Mouse (Mus musculus): Measurements from ENCODE around the gene Itpr2. TPM values are rescaled to one million over a fixed set of nuclear protein-coding genes. Genes with fewer than 3 reads are reported as not detected.

The Itpr2 gene
- polyA plus RNA-seq, 1 experiment = 1.5 TPM

- peaks cover 89% of the 10 kb centered on the region for H3K36me3 ChIP-seq (replicated peaks; ENCODE audit: low read length)
- H3K4me1 ChIP-seq = peaks cover 30% of the 10 kb centered on the region
- peaks cover 11% of the 10 kb centered on the region; the same call in 1 of the 2 replicates for H3K9me3 ChIP-seq
- TF ChIP-seq FLI1 (IDR thresholded peaks at IDR 0.05; ENCODE audit: low read length) (no peak), GATA1 (IDR thresholded peaks at IDR 0.05; ENCODE audit: borderline replicate concordance, low read length) (no peak)
- H3K4me3 ChIP-seq (replicated peaks) = no peak overlapping the region
- no peaks in the 10 kb centered on the region for H3K27me3 ChIP-seq (replicated peaks)
Observed at GRCm38 (mm10) chr6:146390159-146390558, 111.9 kb downstream of the Itpr2 start.

GRCm38 (mm10) chr6:146388010-146388409 lies 114.0 kb downstream of the Itpr2 start:
- Histone ChIP-seq H3K4me1 (peaks cover 26% of the 10 kb centered on the region), H3K4me3 (replicated peaks) (no peak overlapping the region), H3K9me3 (peaks cover 6% of the 10 kb centered on the region; the same call in 1 of the 2 replicates), H3K27me3 (replicated peaks) (no peaks in the 10 kb centered on the region), H3K36me3 (replicated peaks; ENCODE audit: low read length) (peaks cover 83% of the 10 kb centered on the region)
- TF ChIP-seq GATA1 (IDR thresholded peaks at IDR 0.05; ENCODE audit: borderline replicate concordance, low read length) (no peak), FLI1 (IDR thresholded peaks at IDR 0.05; ENCODE audit: low read length) (no peak)

GRCm38 (mm10) chr6:146387039-146387713 lies 114.8 kb downstream of the Itpr2 start:
- H3K4me1 ChIP-seq = peaks cover 26% of the 10 kb centered on the region
- no peaks in the 10 kb centered on the region for H3K9me3 ChIP-seq
- no peak overlapping the region for H3K4me3 ChIP-seq (replicated peaks)
- H3K36me3 ChIP-seq (replicated peaks; ENCODE audit: low read length) = peaks cover 82% of the 10 kb centered on the region
- no peak for TF ChIP-seq FLI1 (IDR thresholded peaks at IDR 0.05; ENCODE audit: low read length)
- TF ChIP-seq GATA1 (IDR thresholded peaks at IDR 0.05; ENCODE audit: borderline replicate concordance, low read length) = no peak
- no peaks in the 10 kb centered on the region for H3K27me3 ChIP-seq (replicated peaks)

- Histone ChIP-seq H3K9me3 (peaks cover 7% of the 10 kb centered on the region; the same call in 1 of the 2 replicates), H3K4me1 (no peaks in the 10 kb centered on the region), H3K36me3 (replicated peaks; ENCODE audit: low read length) (peaks cover 76% of the 10 kb centered on the region), H3K27me3 (replicated peaks) (no peaks in the 10 kb centered on the region), H3K4me3 (replicated peaks) (no peak overlapping the region)
- TF ChIP-seq GATA1 (IDR thresholded peaks at IDR 0.05; ENCODE audit: borderline replicate concordance, low read length) = no peak
- no peak for TF ChIP-seq FLI1 (IDR thresholded peaks at IDR 0.05; ENCODE audit: low read length)
Observed at GRCm38 (mm10) chr6:146379263-146379662, 122.8 kb downstream of the Itpr2 start.

- Histone ChIP-seq H3K36me3 (replicated peaks; ENCODE audit: low read length) (peaks cover 87% of the 10 kb centered on the region), H3K9me3 (peaks cover 12% of the 10 kb centered on the region; the same call in 1 of the 2 replicates), H3K4me1 (peaks cover 9% of the 10 kb centered on the region), H3K27me3 (replicated peaks) (no peaks in the 10 kb centered on the region), H3K4me3 (replicated peaks) (no peak overlapping the region)
- TF ChIP-seq FLI1 (IDR thresholded peaks at IDR 0.05; ENCODE audit: low read length) (no peak), GATA1 (IDR thresholded peaks at IDR 0.05; ENCODE audit: borderline replicate concordance, low read length) (no peak)
Observed at GRCm38 (mm10) chr6:146371511-146371910, 130.5 kb downstream of the Itpr2 start.

- no peak for TF ChIP-seq GATA1 (IDR thresholded peaks at IDR 0.05; ENCODE audit: borderline replicate concordance, low read length)
- no peak overlapping the region for H3K4me3 ChIP-seq (replicated peaks)
- H3K27me3 ChIP-seq (replicated peaks) = no peaks in the 10 kb centered on the region
- H3K36me3 ChIP-seq (replicated peaks; ENCODE audit: low read length) = peaks cover 90% of the 10 kb centered on the region
- peaks cover 6% of the 10 kb centered on the region; the same call in 1 of the 2 replicates for H3K9me3 ChIP-seq
- H3K4me1 ChIP-seq = no peaks in the 10 kb centered on the region
Observed at GRCm38 (mm10) chr6:146366180-146366579, 135.8 kb downstream of the Itpr2 start.

- no peaks in the 10 kb centered on the region for H3K9me3 ChIP-seq
- H3K4me1 ChIP-seq = no peaks in the 10 kb centered on the region
- H3K4me3 ChIP-seq (replicated peaks) = no peak overlapping the region
- peaks cover 85% of the 10 kb centered on the region for H3K36me3 ChIP-seq (replicated peaks; ENCODE audit: low read length)
- no peaks in the 10 kb centered on the region for H3K27me3 ChIP-seq (replicated peaks)
- no peak for TF ChIP-seq FLI1 (IDR thresholded peaks at IDR 0.05; ENCODE audit: low read length)
- no peak for TF ChIP-seq GATA1 (IDR thresholded peaks at IDR 0.05; ENCODE audit: borderline replicate concordance, low read length)
Observed at GRCm38 (mm10) chr6:146357911-146358310, 144.1 kb downstream of the Itpr2 start.

- TF ChIP-seq GATA1 (IDR thresholded peaks at IDR 0.05; ENCODE audit: borderline replicate concordance, low read length) (no peak), FLI1 (IDR thresholded peaks at IDR 0.05; ENCODE audit: low read length) (no peak)
- Histone ChIP-seq H3K4me1 (peaks cover 8% of the 10 kb centered on the region), H3K4me3 (replicated peaks) (no peak overlapping the region), H3K9me3 (no peaks in the 10 kb centered on the region), H3K36me3 (replicated peaks; ENCODE audit: low read length) (peaks cover 78% of the 10 kb centered on the region), H3K27me3 (replicated peaks) (no peaks in the 10 kb centered on the region)
Observed at GRCm38 (mm10) chr6:146352258-146352805, 149.7 kb downstream of the Itpr2 start.

- no peaks in the 10 kb centered on the region for H3K27me3 ChIP-seq (replicated peaks)
- H3K4me1 ChIP-seq = peaks cover 8% of the 10 kb centered on the region
- H3K9me3 ChIP-seq = no peaks in the 10 kb centered on the region
- peaks cover 79% of the 10 kb centered on the region for H3K36me3 ChIP-seq (replicated peaks; ENCODE audit: low read length)
- no peak overlapping the region for H3K4me3 ChIP-seq (replicated peaks)
- TF ChIP-seq FLI1 (IDR thresholded peaks at IDR 0.05; ENCODE audit: low read length) (no peak), GATA1 (IDR thresholded peaks at IDR 0.05; ENCODE audit: borderline replicate concordance, low read length) (no peak)
Observed at GRCm38 (mm10) chr6:146351816-146352215, 150.2 kb downstream of the Itpr2 start.

GRCm38 (mm10) chr6:146347568-146347967 lies 154.5 kb downstream of the Itpr2 start:
- TF ChIP-seq GATA1 (IDR thresholded peaks at IDR 0.05; ENCODE audit: borderline replicate concordance, low read length) (no peak), FLI1 (IDR thresholded peaks at IDR 0.05; ENCODE audit: low read length) (no peak)
- H3K4me3 ChIP-seq (replicated peaks) = no peak overlapping the region
- no peaks in the 10 kb centered on the region for H3K9me3 ChIP-seq
- H3K4me1 ChIP-seq = peaks cover 8% of the 10 kb centered on the region
- no peaks in the 10 kb centered on the region for H3K27me3 ChIP-seq (replicated peaks)
- peaks cover 81% of the 10 kb centered on the region for H3K36me3 ChIP-seq (replicated peaks; ENCODE audit: low read length)

Data from megakaryocyte, embryonic 14.5 days (primary cell).